Mouse (Mus musculus): Measurements from ENCODE around the gene Duox2. TPM values are rescaled to one million over a fixed set of nuclear protein-coding genes. Genes with fewer than 3 reads are reported as not detected.
A peak's percentile ranks its signal among the peaks of the same experiment; 100 is the strongest.

Gene Duox2
- polyA plus RNA-seq, 1 experiment from 2014 or later: not detected

DNA sequence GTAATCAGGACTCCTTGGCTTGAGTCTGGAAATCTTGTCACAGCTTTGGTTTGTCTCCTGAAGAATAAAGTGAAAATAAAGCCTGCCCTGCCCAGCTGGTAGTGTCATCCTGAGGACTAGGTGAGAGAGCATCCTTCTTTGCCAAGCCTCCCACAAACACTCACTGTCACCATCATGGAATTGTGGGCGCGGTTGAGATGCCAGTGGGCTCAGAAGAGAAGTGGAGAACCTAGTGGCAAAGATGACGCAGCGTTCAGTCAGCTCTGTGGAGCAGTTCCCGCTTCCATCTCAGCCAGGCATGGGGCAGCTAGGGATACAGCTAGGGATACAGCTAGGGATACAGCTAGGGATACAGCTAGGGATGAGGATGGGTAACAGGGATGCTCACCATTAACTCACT is 42.3 kb downstream of the Duox2 start:
- WGBS: 96% methylated on average over 5 of the region's 5 CpGs
- Histone ChIP-seq H3K27me3 (replicated peaks) (no peaks in the 10 kb centered on the region), H3K9me3 (no peaks in the 10 kb centered on the region), H3K9ac (no peak overlapping the region), H3K27ac (no peak overlapping the region), H3K36me3 (peaks cover 3% of the 10 kb centered on the region; the same call in 1 of the 2 replicates), H3K4me2 (replicated peaks) (no peak overlapping the region), H3K4me3 (replicated peaks) (no peak overlapping the region), H3K4me1 (replicated peaks) (peaks cover 2% of the 10 kb centered on the region; the same call in 1 of the 2 replicates)
- no peak for ATAC-seq

DNA sequence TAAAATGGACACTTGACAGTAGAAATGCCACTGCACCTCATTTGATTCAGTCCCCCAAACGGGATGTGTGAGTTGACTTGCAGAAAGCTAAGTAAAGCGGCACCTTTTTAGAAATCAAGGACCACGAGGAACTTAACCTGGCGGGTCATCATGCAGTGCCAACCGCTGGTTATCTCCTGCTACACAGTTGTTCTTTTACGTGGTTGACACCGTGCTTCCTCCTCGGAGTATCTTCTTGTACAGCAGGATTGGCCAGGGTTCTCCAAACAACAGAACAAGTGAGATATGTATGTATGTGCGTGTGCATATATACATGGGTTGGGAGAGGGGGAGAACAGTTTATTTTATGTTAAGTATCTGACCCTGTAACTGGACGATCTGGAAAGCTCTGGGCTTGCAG is 50.5 kb downstream of the Duox2 start:
- no peak for ATAC-seq

DNA sequence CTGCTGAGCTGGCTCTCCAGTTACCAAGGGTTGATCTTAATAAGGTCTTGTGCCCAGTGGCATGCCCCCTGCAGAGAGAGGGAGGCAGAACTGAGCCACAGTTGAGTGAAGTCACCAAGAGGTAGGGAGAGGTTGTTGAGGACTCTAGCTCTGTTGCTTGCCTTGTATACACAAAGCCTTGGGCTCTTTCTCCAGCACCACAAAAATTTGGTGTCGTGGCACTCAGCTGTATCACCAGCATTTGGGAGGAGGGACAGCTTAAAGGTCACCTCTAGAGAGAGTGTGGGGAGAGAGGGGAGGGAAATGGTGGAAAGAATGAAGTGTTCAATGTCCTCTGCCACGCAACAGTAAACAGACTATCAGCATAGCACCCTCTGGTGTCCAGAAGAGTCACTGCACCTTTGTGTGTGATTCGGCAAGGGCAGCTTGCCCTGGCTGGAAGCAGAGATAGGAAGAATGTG is 54.5 kb downstream of the Duox2 start:
- Histone ChIP-seq H3K4me3 (replicated peaks) (no peak overlapping the region), H3K27me3 (replicated peaks) (no peaks in the 10 kb centered on the region), H3K9me3 (no peaks in the 10 kb centered on the region), H3K9ac (no peak overlapping the region), H3K4me1 (replicated peaks) (0 out of 2 replicates have a peak, but pooled peaks cover 2% of the 10 kb centered on the region), H3K4me2 (replicated peaks) (no peak overlapping the region), H3K27ac (no peak overlapping the region), H3K36me3 (no peaks in the 10 kb centered on the region)
- 3% methylated on average over 3 of the region's 3 CpGs for WGBS
- peak; percentile 52 for ATAC-seq

More for the DNA sequence above, 50.5 kb downstream of the Duox2 start:
- H3K4me1 ChIP-seq (replicated peaks): 0 out of 2 replicates have a peak, but pooled peaks cover 2% of the 10 kb centered on the region
- H3K4me2 ChIP-seq (replicated peaks): no peak overlapping the region
- 82% methylated on average over 10 of the region's 10 CpGs for WGBS
- H3K36me3 ChIP-seq: peaks cover 3% of the 10 kb centered on the region; the same call in 1 of the 2 replicates
- no peak overlapping the region for H3K4me3 ChIP-seq (replicated peaks)
- H3K9ac ChIP-seq: no peak overlapping the region
- no peaks in the 10 kb centered on the region for H3K9me3 ChIP-seq
- H3K27me3 ChIP-seq (replicated peaks): no peaks in the 10 kb centered on the region
- H3K27ac ChIP-seq: no peak overlapping the region

DNA sequence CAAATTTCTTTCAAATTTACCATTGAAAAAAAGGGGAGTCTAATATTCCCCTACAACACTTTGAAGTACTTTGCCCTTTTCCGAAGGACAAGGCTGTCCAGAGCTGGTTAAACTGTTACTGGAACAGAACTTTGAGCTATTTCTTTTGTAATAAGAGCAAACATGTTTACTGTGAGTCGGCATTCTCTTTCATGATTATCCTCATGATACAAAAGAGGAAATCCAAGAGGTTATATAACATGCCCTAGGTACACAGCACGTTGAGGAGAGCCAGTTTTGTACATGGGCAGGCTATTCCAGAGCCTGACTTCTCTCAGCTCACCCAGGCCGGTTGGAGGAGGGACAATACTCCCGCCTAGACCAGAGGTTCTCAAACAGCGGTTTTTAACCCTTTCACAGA is 56.3 kb downstream of the Duox2 start:
- 45% methylated on average over 6 of the region's 6 CpGs for WGBS
- Histone ChIP-seq H3K27me3 (replicated peaks) (no peaks in the 10 kb centered on the region), H3K9me3 (no peaks in the 10 kb centered on the region), H3K4me2 (replicated peaks) (no peak overlapping the region), H3K36me3 (no peaks in the 10 kb centered on the region), H3K27ac (0 out of 2 replicates have a peak overlapping the region, but pooled peaks have one; percentile 22), H3K9ac (no peak overlapping the region), H3K4me1 (replicated peaks) (0 out of 2 replicates have a peak, but pooled peaks cover 2% of the 10 kb centered on the region), H3K4me3 (replicated peaks) (no peak overlapping the region)
- ATAC-seq: peak; percentile 86

DNA sequence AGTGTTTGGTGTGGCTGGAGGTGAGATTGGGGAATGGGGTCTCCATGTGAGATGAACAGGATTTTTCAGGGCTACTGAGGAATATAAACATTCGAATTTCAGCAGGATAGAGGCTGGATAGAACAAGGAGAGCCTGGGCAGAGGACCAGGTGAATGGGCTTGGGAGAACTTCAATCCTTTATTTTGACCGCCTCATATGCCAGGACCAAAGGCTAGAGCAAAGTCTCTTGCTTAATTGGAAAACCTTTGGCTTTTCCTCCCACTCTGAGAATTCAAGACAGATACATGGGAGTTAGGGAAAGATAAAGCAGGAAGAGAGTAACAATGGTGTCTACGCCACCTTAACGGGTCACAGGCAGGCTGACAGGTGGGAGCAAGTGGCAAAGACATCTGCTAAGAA is 57.0 kb downstream of the Duox2 start:
- Histone ChIP-seq H3K4me1 (replicated peaks) (0 out of 2 replicates have a peak, but pooled peaks cover 2% of the 10 kb centered on the region), H3K27me3 (replicated peaks) (no peaks in the 10 kb centered on the region), H3K4me2 (replicated peaks) (no peak overlapping the region), H3K9me3 (no peaks in the 10 kb centered on the region), H3K9ac (no peak overlapping the region), H3K4me3 (replicated peaks) (no peak overlapping the region), H3K36me3 (no peaks in the 10 kb centered on the region), H3K27ac (peak overlapping the region; percentile 22; the same call in 1 of the 2 replicates)
- no peak for ATAC-seq
- WGBS: 86% methylated on average over 4 of the region's 4 CpGs

DNA sequence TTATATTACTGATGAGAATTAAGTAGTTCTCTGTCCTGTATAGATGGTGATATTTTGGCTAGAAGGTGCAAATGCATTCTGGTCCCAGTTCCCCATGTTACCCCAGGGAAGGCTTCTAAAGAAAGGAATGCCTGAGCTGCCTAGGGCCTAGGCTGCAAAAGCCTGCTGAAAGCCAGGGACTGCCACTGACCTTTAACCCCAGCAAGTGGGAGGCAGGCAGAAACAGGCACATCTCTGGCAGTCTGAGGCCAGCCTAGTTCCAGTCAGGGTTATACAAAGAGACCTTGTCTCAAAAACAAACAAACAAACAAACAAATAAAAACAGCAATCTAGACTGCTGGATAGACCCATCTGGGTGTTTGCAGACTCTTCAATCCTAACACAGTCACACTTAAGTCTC is 57.5 kb downstream of the Duox2 start:
- Histone ChIP-seq H3K27me3 (replicated peaks) (no peaks in the 10 kb centered on the region), H3K4me3 (replicated peaks) (no peak overlapping the region), H3K27ac (no peak overlapping the region; the same call in 1 of the 2 replicates), H3K36me3 (no peaks in the 10 kb centered on the region), H3K9me3 (no peaks in the 10 kb centered on the region), H3K4me1 (replicated peaks) (0 out of 2 replicates have a peak, but pooled peaks cover 2% of the 10 kb centered on the region), H3K9ac (no peak overlapping the region), H3K4me2 (replicated peaks) (no peak overlapping the region)
- no peak for ATAC-seq

DNA sequence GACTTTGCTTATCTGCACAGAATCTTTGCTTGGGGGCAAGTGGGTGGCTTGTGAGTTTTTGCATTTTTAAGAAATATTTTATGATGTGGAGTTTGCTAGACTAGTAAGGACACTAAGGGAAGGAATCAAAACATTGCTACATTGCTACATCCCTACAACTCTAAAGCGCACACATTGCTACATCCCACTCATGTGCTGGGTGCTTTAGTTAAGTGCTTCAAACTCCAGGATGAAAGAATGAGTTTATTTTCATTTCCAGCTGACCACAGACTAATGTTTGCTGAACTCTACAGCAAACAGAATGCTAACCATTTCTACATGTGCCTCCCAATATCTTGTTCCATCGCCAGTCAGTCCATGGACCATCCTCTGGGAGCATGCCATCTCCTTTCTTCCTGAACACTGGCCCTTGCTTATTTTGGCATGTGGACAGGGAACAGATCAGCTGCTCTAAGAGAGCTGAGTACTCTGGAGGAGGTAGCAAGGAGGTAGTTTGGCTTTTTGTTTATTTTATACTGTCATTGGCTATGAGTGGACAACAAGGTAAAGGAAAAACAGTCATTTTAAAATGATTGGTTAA is 60.3 kb downstream of the Duox2 start:
- Histone ChIP-seq H3K27me3 (replicated peaks) (no peaks in the 10 kb centered on the region), H3K27ac (no peak overlapping the region), H3K36me3 (no peaks in the 10 kb centered on the region), H3K9ac (no peak overlapping the region), H3K4me2 (replicated peaks) (no peak overlapping the region), H3K4me3 (replicated peaks) (no peak overlapping the region), H3K9me3 (no peaks in the 10 kb centered on the region), H3K4me1 (replicated peaks) (peaks cover 9% of the 10 kb centered on the region; the same call in 1 of the 2 replicates)
- ATAC-seq: no peak
- 92% methylated on average over 2 of the region's 2 CpGs for WGBS

DNA sequence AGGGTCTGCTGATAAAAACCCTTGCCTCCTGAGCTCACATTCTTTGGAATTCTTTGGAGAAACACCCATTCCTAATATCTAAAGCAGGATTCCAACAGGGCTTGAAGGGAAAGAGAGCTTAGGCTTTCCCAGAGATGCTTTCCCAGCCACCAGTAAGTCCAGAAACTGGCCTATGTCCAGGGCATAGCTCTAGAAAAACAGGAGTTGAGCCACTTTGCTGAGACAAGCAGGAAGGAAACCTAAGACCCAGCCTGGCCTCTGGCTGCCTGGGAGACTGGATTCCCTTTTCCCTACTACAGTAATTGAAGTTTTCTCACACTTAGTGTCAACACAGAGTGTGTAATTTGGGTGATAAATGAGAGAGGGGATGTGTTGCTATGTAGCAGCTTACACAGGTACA is 61.9 kb downstream of the Duox2 start:
- no peak overlapping the region; the same call in 1 of the 2 replicates for H3K4me2 ChIP-seq (replicated peaks)

DNA sequence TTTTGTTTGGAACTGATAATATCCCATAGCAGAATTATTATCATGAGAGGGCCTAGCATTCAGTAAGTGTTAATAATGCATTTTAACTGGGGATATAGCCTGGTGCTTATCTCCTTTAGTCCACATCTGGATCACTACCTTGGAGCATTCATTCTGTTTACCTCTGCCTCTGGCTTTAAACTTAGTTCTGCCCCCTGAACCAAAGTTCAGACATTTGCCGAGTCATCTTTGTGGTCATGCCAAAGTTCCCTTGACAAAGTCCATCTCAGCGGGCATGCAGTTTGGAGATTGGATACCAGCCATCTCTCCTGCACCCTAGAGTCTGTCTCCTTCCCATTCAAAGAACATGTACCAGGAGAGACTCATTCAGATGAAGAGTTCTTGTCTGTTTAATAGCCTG is 62.8 kb downstream of the Duox2 start:
- Histone ChIP-seq H3K9ac (no peak overlapping the region), H3K27me3 (replicated peaks) (no peaks in the 10 kb centered on the region), H3K9me3 (no peaks in the 10 kb centered on the region), H3K4me3 (replicated peaks) (peak overlapping the region; percentile 53), H3K36me3 (no peaks in the 10 kb centered on the region), H3K4me2 (replicated peaks) (peak overlapping the region; percentile 85), H3K4me1 (replicated peaks) (peaks cover 9% of the 10 kb centered on the region; the same call in 1 of the 2 replicates), H3K27ac (no peak overlapping the region)
- WGBS: 68% methylated on average over 2 of the region's 2 CpGs
- no peak for ATAC-seq

More for the DNA sequence above, 61.9 kb downstream of the Duox2 start:
- Histone ChIP-seq H3K9ac (no peak overlapping the region), H3K4me3 (replicated peaks) (no peak overlapping the region), H3K4me1 (replicated peaks) (peaks cover 9% of the 10 kb centered on the region; the same call in 1 of the 2 replicates), H3K9me3 (no peaks in the 10 kb centered on the region), H3K27me3 (replicated peaks) (no peaks in the 10 kb centered on the region), H3K27ac (no peak overlapping the region), H3K36me3 (no peaks in the 10 kb centered on the region)
- no peak for ATAC-seq

DNA sequence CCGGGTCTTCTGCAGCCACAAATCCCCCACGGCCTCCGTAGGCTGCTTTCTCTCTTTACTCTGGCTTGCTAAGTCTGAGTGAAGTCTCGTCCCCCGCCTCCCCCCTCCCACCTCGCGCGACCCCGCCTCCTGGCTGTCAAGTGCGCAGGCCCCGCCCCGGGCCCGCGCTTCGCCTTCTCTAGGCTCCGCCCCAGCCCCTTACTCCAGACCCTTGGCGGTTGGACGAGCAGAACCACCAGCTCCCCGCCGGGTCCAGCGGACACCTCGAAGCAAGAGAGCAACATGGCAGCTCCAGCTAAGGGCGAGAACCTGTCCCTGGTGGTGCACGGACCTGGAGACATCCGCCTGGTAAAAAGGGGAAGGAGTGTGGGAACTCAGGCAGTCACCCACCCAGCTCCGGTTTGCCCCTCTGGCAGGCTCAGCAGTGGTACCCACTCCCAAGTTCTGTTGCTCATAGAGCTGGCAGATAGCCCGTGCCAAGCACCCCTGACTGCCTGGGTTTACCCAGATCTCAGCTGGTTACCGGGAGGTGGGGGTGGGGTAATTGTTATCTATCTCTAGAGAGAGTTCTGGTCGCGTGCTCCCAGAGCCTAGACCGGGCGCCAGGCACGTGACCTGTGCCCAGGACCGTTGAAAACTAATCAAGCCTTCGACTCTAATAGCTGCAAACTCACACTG is 63.5 kb downstream of the Duox2 start, which contains the start of gene Sord:
Gene Sord (plus strand): TSS at position 139 of the 678 bp plus-strand sequence.
- peak within 1 kb of the TSS; percentile 85 for H3K4me2 ChIP-seq (replicated peaks)
- H3K27ac ChIP-seq: peak within 1 kb of the TSS; percentile 62
- ATAC-seq: peak; percentile 93
- H3K9ac ChIP-seq: peak within 1 kb of the TSS; percentile 57
- H3K27me3 ChIP-seq (replicated peaks): no peaks in the 10 kb centered on the region
- no peaks in the 10 kb centered on the region for H3K36me3 ChIP-seq
- 1% methylated on average over 35 of the region's 35 CpGs for WGBS
- H3K4me1 ChIP-seq (replicated peaks): peaks cover 9% of the 10 kb centered on the region; the same call in 1 of the 2 replicates
- no peaks in the 10 kb centered on the region for H3K9me3 ChIP-seq
- peak within 1 kb of the TSS; percentile 53 for H3K4me3 ChIP-seq (replicated peaks)

DNA sequence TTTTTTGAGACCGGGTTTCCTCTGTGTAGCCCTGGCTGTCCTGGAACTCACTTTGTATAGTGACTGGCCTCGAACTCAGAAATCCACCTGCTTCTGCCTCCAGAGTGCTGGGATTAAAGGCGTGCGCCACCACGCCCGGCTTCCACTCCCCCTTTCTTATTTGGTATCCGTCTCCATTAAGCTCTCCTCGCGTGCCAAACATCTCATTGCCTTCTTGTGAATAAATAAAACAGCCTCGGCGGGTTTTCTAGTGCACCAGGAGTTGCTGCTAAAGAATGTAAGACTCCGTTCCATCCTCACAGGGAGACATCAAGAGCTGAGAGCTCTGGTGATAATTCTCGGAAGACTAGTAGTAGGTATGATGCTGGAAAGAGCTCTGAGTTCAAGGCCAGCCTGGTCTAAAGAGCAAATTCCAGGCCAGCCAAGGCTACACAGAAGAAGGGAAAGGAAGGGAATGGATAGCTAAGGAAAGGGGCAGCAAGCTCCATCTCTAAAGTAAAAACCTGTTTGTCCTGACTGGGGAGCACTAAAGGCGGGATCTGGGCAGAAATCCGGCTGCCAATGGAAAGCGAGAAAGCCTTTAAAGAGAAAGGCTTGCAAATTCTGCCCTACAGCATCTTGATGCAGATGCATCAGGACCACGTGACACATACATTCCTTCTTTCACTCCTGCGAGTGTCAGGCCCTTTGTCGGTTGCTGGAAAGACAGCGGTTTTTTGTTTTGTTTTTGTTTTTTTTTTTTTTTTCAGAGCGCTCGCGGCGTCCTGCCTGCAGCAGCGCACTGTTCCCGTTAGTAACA is 64.3 kb downstream of the Duox2 start:
- no peaks in the 10 kb centered on the region for H3K9me3 ChIP-seq
- peak overlapping the region; percentile 53 for H3K4me3 ChIP-seq (replicated peaks)
- H3K27ac ChIP-seq: peak overlapping the region; percentile 62
- peaks cover 9% of the 10 kb centered on the region; the same call in 1 of the 2 replicates for H3K4me1 ChIP-seq (replicated peaks)
- peak overlapping the region; percentile 85 for H3K4me2 ChIP-seq (replicated peaks)
- H3K9ac ChIP-seq: peak overlapping the region; percentile 57
- H3K27me3 ChIP-seq (replicated peaks): no peaks in the 10 kb centered on the region
- peak; percentile 24 for ATAC-seq
- H3K36me3 ChIP-seq: no peaks in the 10 kb centered on the region
- WGBS: 6% methylated on average over 26 of the region's 26 CpGs

DNA sequence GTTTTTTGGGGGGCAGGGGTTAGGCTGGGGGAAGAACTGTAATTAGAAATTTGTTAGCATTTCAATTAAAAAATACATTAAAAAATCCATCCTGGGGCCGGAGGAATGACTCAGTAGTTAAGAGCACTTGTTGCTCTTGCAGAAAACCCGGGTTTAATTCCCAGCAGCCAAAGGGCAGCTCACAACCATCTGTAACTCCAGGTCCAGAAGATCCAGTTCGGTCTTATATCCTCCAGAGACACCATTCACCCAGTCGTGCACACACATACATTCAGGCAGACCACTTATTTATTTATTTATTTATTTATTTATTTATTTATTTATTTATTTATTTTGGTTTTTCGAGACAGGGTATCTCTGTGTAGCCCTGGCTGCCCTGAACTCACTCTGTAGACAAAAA is 64.9 kb downstream of the Duox2 start:
- Histone ChIP-seq H3K4me1 (replicated peaks) (peaks cover 9% of the 10 kb centered on the region; the same call in 1 of the 2 replicates), H3K9me3 (no peaks in the 10 kb centered on the region), H3K9ac (no peak overlapping the region), H3K4me2 (replicated peaks) (no peak overlapping the region), H3K27me3 (replicated peaks) (no peaks in the 10 kb centered on the region), H3K4me3 (replicated peaks) (no peak overlapping the region), H3K36me3 (no peaks in the 10 kb centered on the region), H3K27ac (no peak overlapping the region)
- no peak for ATAC-seq
- WGBS: 56% methylated on average over 5 of the region's 5 CpGs

All from intestine, embryonic 15.5 days (tissue).